Mouse (Mus musculus) urinary bladder, postnatal 25 days (tissue): ENCODE measurements around the gene Rnf148.

ENCODE experiments used
- DNase-seq: peaks from one replicate; pipeline ENCODE4 v3.0.0; 2022; ENCODE audit warnings: low spot score

Rnf148 gene

GRCm38 (mm10) chr6:23655036-23655435 is at the start of gene Rnf148:
TSS of gene Rnf148 (minus strand) at chr6:23655136.
- no peak for DNase-seq

GRCm38 (mm10) chr6:23700879-23701278 is 45.9 kb upstream of the Rnf148 start:
- no peak for DNase-seq

GRCm38 (mm10) chr6:23678172-23678571 is 23.2 kb upstream of the Rnf148 start:
- DNase-seq, result no peak

- DNase-seq, result no peak
These were observed 4.7 kb downstream of the Rnf148 start, which contains the start of gene Rnf133 for GRCm38 (mm10) chr6:23650205-23650604. TSS of gene Rnf133 (minus strand) at chr6:23650305.

GRCm38 (mm10) chr6:23648732-23649131 is 6.2 kb downstream of the Rnf148 start:
- DNase-seq, result no peak

GRCm38 (mm10) chr6:23647627-23648247 is 7.2 kb downstream of the Rnf148 start:
- no peak for DNase-seq

- no peak for DNase-seq
These were observed 17.9 kb downstream of the Rnf148 start for GRCm38 (mm10) chr6:23637081-23637480.

- no peak for DNase-seq
These were observed 19.7 kb downstream of the Rnf148 start for GRCm38 (mm10) chr6:23635208-23635607.

- no peak for DNase-seq
These were observed 20.9 kb downstream of the Rnf148 start for GRCm38 (mm10) chr6:23634016-23634415.

- no peak for DNase-seq
These were observed 24.5 kb downstream of the Rnf148 start for GRCm38 (mm10) chr6:23630465-23630864.
